Mouse (Mus musculus) naive thymus-derived CD4-positive, alpha-beta T cell, adult 2 months (primary cell): ENCODE results near the gene Opcml.

Experiments used
- DNase-seq: peaks from one replicate; pipeline ENCODE4 v3.0.0-alpha.2; 2011; ENCODE audit warnings: low read depth

Gene Opcml

GRCm38 (mm10) chr9:28003131-28003530 is 212.6 kb downstream of the Opcml start:
- no peak for DNase-seq

- DNase-seq, result no peak
Observed at GRCm38 (mm10) chr9:28011483-28011882, 220.9 kb downstream of the Opcml start.

- DNase-seq, result no peak
Observed at GRCm38 (mm10) chr9:28012664-28013063, 222.1 kb downstream of the Opcml start.

- no peak for DNase-seq
Observed at GRCm38 (mm10) chr9:28013192-28013591, 222.6 kb downstream of the Opcml start.

- DNase-seq, result no peak
Observed at GRCm38 (mm10) chr9:28028156-28028555, 237.6 kb downstream of the Opcml start.

GRCm38 (mm10) chr9:28028788-28029393 is 238.3 kb downstream of the Opcml start:
- no peak for DNase-seq

- DNase-seq, result no peak
Observed at GRCm38 (mm10) chr9:28049157-28049556, 258.6 kb downstream of the Opcml start.

GRCm38 (mm10) chr9:28057171-28057845 is 266.7 kb downstream of the Opcml start:
- DNase-seq, result no peak

GRCm38 (mm10) chr9:28065126-28065525 is 274.6 kb downstream of the Opcml start:
- DNase-seq, result no peak

- DNase-seq, result no peak
Observed at GRCm38 (mm10) chr9:28080694-28081093, 290.1 kb downstream of the Opcml start.

- DNase-seq, result no peak
Observed at GRCm38 (mm10) chr9:28083754-28084153, 293.2 kb downstream of the Opcml start.

GRCm38 (mm10) chr9:28084273-28084726 is 293.7 kb downstream of the Opcml start:
- no peak for DNase-seq

- no peak for DNase-seq
Observed at GRCm38 (mm10) chr9:28091395-28091794, 300.8 kb downstream of the Opcml start.

GRCm38 (mm10) chr9:28094722-28095121 is 304.1 kb downstream of the Opcml start:
- DNase-seq, result no peak

GRCm38 (mm10) chr9:28096204-28096603 is 305.6 kb downstream of the Opcml start:
- no peak for DNase-seq

- DNase-seq, result no peak
Observed at GRCm38 (mm10) chr9:28101981-28102380, 311.4 kb downstream of the Opcml start.

GRCm38 (mm10) chr9:28121858-28122257 is 331.3 kb downstream of the Opcml start:
- no peak for DNase-seq

GRCm38 (mm10) chr9:28128735-28129134 is 338.2 kb downstream of the Opcml start:
- no peak for DNase-seq

- no peak for DNase-seq
Observed at GRCm38 (mm10) chr9:28131521-28131920, 340.9 kb downstream of the Opcml start.

- DNase-seq, result no peak
Observed at GRCm38 (mm10) chr9:28136614-28137013, 346.0 kb downstream of the Opcml start.

GRCm38 (mm10) chr9:28139957-28140597 is 349.5 kb downstream of the Opcml start:
- no peak for DNase-seq

GRCm38 (mm10) chr9:28149507-28149906 is 358.9 kb downstream of the Opcml start:
- DNase-seq, result no peak

- no peak for DNase-seq
Observed at GRCm38 (mm10) chr9:28153748-28154147, 363.2 kb downstream of the Opcml start.
